Mouse (Mus musculus) small intestine, adult 2 months (tissue): ENCODE measurements around the gene Hoxa3. TPM values are rescaled to one million over a fixed set of nuclear protein-coding genes. Genes with fewer than 3 reads are reported as not detected.

ENCODE experiments used
- H3K27ac ChIP-seq: fragments of 200-500 bp; 2 replicates; pipeline ENCODE4 v1.5.1; 2012; ENCODE audit warnings: low read depth, low read length, control low read depth, inconsistent platforms; ENCODE audit not compliant: insufficient read depth
- H3K27me3 ChIP-seq: fragments of 200-500 bp; 2 replicates; pipeline ENCODE4 v1.6.1; 2012; ENCODE audit warnings: mild to moderate bottlenecking, moderate library complexity, low read length, inconsistent platforms; ENCODE audit not compliant: control insufficient read depth, insufficient read depth
- H3K36me3 ChIP-seq: fragments of 200-500 bp; 2 replicates; pipeline ENCODE4 v1.6.1; 2012; ENCODE audit warnings: mild to moderate bottlenecking, low read length, control low read depth, inconsistent platforms; ENCODE audit not compliant: control insufficient read depth, insufficient read depth
- H3K4me1 ChIP-seq: fragments of 200-500 bp; 2 replicates; pipeline ENCODE4 v1.6.1; 2012; ENCODE audit warnings: low read length, inconsistent platforms, mixed read lengths; ENCODE audit not compliant: control insufficient read depth, insufficient read depth, insufficient read length
- H3K4me3 ChIP-seq: fragments of 200-500 bp; 2 replicates; pipeline ENCODE4 v1.5.1; 2012; ENCODE audit warnings: low read depth, mild to moderate bottlenecking, control low read depth, inconsistent platforms, low read length, moderate library complexity
- CTCF ChIP-seq: fragments of 200-500 bp; IDR thresholded peaks from 2 replicates; pipeline ENCODE4 v1.5.1; 2012; ENCODE audit warnings: low read depth, mild to moderate bottlenecking, control low read depth, inconsistent platforms, low read length, moderate library complexity, mixed read lengths; ENCODE audit not compliant: insufficient replicate concordance, insufficient read length; ENCODE audit errors: extremely low read depth
- POLR2A ChIP-seq: fragments of 200-500 bp; IDR thresholded peaks from 2 replicates; pipeline ENCODE4 v1.6.1; 2012; ENCODE audit warnings: low read depth, mild to moderate bottlenecking, control low read depth, inconsistent platforms, low read length, moderate library complexity
- WGBS: fragments of 180-500 bp; shearing (Covaris S2); methylation state at CpG from one replicate; pipeline ENCODE4 v1.1.7; 2018; 5-methylcytosine and 5-hydroxymethylcytosine counted together
- polyA plus RNA-seq: library from polyadenylated mRNA; depleted of rRNA; stranded (reverse); fragments of >200 nt; gene quantifications from 2 replicates; pipeline ENCODE4 v1.2.3, GENCODE M21; 2012

Hoxa3 gene
- polyA plus RNA-seq, 1 experiment = 5.0 TPM

DNA sequence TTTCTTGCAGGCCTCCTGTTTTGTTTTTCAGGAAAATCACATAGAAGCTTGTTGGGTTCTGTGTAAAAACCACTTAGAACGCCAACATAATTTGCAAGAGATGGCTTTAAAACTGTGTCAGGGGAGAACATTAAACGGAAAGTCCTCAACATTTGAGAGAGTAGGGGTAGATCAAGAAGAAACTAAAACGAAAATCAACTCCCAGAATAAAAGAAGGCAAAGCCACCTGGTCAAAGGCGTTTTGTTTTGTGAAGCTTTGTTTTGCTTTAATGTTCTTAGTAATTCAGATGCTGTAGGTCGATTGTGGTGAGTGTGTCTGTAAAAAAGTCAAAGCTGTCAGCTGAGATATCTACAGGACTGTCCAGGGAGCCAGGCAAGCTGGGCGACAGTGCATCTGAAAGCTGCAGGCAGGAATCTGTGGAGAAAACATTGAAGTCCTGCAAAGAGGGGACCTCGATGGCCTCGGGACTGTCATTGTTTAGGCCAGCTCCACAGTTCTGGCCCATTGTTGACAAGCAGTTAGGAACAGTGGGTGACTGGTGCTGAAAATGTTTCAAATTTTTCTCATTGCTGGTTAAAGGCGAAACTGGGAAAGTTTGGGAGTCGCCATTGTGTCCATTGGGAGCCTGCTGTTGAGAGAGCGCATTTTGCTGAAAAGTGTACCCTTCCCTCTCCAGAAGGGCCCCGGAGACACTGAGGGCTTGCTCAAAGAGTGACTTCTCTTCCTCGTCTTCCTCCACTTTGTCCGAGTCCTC is 50.3 kb downstream of the Hoxa3 start:
- H3K4me1 ChIP-seq = peaks cover 5% of the 10 kb centered on the region
- H3K4me3 ChIP-seq = peak overlapping the region; percentile 34; the same call in 1 of the 2 replicates
- no peak for TF ChIP-seq POLR2A
- TF ChIP-seq CTCF = no peak
- H3K27me3 ChIP-seq = peaks cover 42% of the 10 kb centered on the region
- peak overlapping the region; percentile 72; the same call in 1 of the 2 replicates for H3K27ac ChIP-seq
- no peaks in the 10 kb centered on the region for H3K36me3 ChIP-seq
- 66% methylated on average over 14 of the region's 14 CpGs for WGBS

DNA sequence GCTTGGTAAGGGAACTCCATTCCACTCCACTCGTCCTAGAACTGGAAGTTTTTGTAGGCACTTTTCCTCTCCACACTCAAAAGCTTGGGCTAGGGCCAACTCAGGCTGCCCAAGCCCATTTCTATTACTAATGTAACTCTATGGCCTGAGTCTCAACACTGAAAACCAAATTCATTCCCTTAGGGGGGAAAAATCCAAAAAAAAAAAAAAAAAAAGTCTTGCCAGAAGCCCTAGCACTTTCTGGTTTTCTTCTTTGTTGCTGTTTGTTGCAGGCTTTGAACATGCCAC is 51.1 kb downstream of the Hoxa3 start:
- H3K4me1 ChIP-seq = peaks cover 5% of the 10 kb centered on the region
- H3K4me3 ChIP-seq = no peak overlapping the region
- H3K27ac ChIP-seq = peak overlapping the region; percentile 7; the same call in 1 of the 2 replicates
- WGBS = 61% methylated on average over 1 of the region's 1 CpGs
- H3K27me3 ChIP-seq = peaks cover 46% of the 10 kb centered on the region
- no peak for TF ChIP-seq POLR2A
- TF ChIP-seq CTCF = no peak
- H3K36me3 ChIP-seq = no peaks in the 10 kb centered on the region

DNA sequence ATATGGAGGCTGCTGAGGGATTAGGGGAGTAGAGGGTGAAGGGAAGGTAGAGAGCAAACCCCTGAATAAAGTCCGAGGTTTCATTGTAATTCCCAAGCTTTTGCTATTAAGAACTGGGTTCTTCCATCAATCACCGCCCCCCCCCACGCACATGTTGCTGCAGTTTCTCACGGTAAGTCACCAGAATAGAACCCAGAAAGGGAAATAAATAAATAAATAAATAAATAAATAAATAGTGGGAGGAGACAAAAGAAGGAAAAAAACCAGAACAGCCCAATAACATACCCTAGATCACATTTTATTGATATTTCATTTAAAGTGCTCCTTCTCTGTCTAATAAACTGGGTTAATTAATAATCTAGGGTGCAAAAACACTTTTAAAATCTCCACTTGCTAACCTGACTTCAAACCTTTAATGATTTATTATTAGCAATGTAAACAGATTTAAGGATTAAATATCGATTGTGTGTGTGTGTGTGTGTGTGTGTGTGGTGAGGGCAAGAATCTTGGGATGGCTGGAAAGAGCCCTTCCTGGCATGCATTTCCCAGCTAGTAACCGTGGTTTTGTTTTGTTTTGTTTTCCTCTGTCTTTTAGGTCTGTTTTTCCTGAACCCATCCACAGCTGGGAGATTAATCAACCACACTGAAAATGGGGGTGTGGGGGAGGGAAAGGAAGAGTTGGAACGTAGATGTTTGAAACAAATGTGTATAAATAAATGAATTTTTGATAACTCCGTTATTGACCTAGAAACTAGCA is 51.6 kb downstream of the Hoxa3 start:
- no peaks in the 10 kb centered on the region for H3K36me3 ChIP-seq
- TF ChIP-seq CTCF (no peak), POLR2A (no peak)
- WGBS = 37% methylated on average over 8 of the region's 8 CpGs

GRCm38 (mm10) chr6:52160511-52161335 is 52.4 kb downstream of the Hoxa3 start:
- Histone ChIP-seq H3K27ac (peak overlapping the region; percentile 69), H3K4me1 (peaks cover 5% of the 10 kb centered on the region), H3K27me3 (peaks cover 43% of the 10 kb centered on the region), H3K36me3 (no peaks in the 10 kb centered on the region), H3K4me3 (peak overlapping the region; percentile 35)
- WGBS = 7% methylated on average over 30 of the region's 30 CpGs
- TF ChIP-seq CTCF = no peak
- TF ChIP-seq POLR2A = no peak

More for the DNA sequence above, 51.6 kb downstream of the Hoxa3 start:
- Histone ChIP-seq H3K27me3 (peaks cover 46% of the 10 kb centered on the region), H3K27ac (peak overlapping the region; percentile 7; the same call in 1 of the 2 replicates), H3K4me3 (peak overlapping the region; percentile 31; the same call in 1 of the 2 replicates), H3K4me1 (peaks cover 5% of the 10 kb centered on the region)

DNA sequence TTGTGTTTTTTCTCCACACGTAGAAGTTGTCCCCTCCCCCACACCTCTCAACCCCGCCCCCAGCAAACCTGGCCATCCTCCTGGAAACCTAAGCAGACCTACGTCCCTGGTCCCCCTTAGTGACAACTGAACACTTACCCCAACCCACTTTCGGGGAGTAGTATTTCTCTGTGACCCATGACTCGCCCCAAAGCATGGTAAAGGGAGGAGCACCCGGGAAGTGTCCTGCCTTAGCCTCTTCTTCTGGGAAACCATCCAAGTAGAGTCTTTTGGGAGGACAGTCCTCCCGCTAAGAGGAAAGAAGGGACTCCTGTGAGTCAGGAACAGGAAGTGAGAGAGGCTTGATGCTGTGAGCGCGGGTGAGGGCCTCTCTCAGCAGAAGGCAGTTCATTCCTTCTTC is 53.2 kb downstream of the Hoxa3 start:
- 30% methylated on average over 9 of the region's 9 CpGs for WGBS
- Histone ChIP-seq H3K27ac (no peak overlapping the region), H3K36me3 (no peaks in the 10 kb centered on the region), H3K4me3 (no peak overlapping the region), H3K27me3 (peaks cover 42% of the 10 kb centered on the region), H3K4me1 (peaks cover 5% of the 10 kb centered on the region)
- TF ChIP-seq CTCF (no peak), POLR2A (no peak)

GRCm38 (mm10) chr6:52159164-52159761 is 53.9 kb downstream of the Hoxa3 start:
- peaks cover 5% of the 10 kb centered on the region; the same call in 1 of the 2 replicates for H3K4me1 ChIP-seq
- no peaks in the 10 kb centered on the region for H3K36me3 ChIP-seq
- WGBS = 33% methylated on average over 12 of the region's 12 CpGs
- H3K27ac ChIP-seq = peak overlapping the region; percentile 66
- peak overlapping the region; percentile 79 for H3K4me3 ChIP-seq
- TF ChIP-seq CTCF (no peak), POLR2A (no peak)
- peaks cover 40% of the 10 kb centered on the region for H3K27me3 ChIP-seq
